Mouse (Mus musculus) CD4-positive, CD25-positive, alpha-beta regulatory T cell, adult 9 weeks (primary cell): ENCODE measurements around the gene Ucp2. TPM values are rescaled to one million over a fixed set of nuclear protein-coding genes. Genes with fewer than 3 reads are reported as not detected.

Experiments
- polyA plus RNA-seq: library from polyadenylated mRNA; unstranded; fragments of 100-300 nt; shearing (Covaris generic); gene quantifications from one replicate; pipeline ENCODE4 v1.2.1, GENCODE M21; 2017

Gene Ucp2
- polyA plus RNA-seq: 1,702 TPM

GRCm38 (mm10) chr7:100493117-100493483 lies at the start of gene Ucp2:
Gene Ucp2 (plus strand): TSS chr7:100493337.

GRCm38 (mm10) chr7:100472777-100473176 lies 20.4 kb upstream of the Ucp2 start, which contains the start of gene Ucp3:
Gene Ucp3 (plus strand): TSS chr7:100472990.

GRCm38 (mm10) chr7:100514573-100514972 lies 21.4 kb downstream of the Ucp2 start, which contains the start of gene Dnajb13:
Gene Dnajb13 (minus strand): TSS chr7:100514960.

GRCm38 (mm10) chr7:100536804-100537518 lies 43.8 kb downstream of the Ucp2 start, which contains the start of gene Coa4:
Gene Coa4 (plus strand): TSS chr7:100537071.

Other genes with a start within 250 kb of the Ucp2 start
- gene P4ha3, start 207.8 kb upstream of the Ucp2 start, polyA plus RNA-seq: not detected
- gene C2cd3, start 121.1 kb upstream of the Ucp2 start, polyA plus RNA-seq: 66.8 TPM
- gene Ppme1, start 121.0 kb upstream of the Ucp2 start, polyA plus RNA-seq: 35.8 TPM
- 0.22 TPM for gene Ucp3, start 20.3 kb upstream of the Ucp2 start, polyA plus RNA-seq
- 20.5 TPM for gene Dnajb13, start 21.6 kb downstream of the Ucp2 start, polyA plus RNA-seq
- 18.9 TPM for gene Coa4, start 43.7 kb downstream of the Ucp2 start, polyA plus RNA-seq
- gene Rab6a, start 114.1 kb downstream of the Ucp2 start, polyA plus RNA-seq: 6.7 TPM
- 65.1 TPM for gene Mrpl48, start 115.0 kb downstream of the Ucp2 start, polyA plus RNA-seq
- gene Plekhb1, start 169.1 kb downstream of the Ucp2 start, polyA plus RNA-seq: 0.12 TPM
- 29.5 TPM for gene Fam168a, start 213.3 kb downstream of the Ucp2 start, polyA plus RNA-seq